Comparison of ENCODE assay signal across 8 mouse cellular contexts in the genomic region with DNA sequence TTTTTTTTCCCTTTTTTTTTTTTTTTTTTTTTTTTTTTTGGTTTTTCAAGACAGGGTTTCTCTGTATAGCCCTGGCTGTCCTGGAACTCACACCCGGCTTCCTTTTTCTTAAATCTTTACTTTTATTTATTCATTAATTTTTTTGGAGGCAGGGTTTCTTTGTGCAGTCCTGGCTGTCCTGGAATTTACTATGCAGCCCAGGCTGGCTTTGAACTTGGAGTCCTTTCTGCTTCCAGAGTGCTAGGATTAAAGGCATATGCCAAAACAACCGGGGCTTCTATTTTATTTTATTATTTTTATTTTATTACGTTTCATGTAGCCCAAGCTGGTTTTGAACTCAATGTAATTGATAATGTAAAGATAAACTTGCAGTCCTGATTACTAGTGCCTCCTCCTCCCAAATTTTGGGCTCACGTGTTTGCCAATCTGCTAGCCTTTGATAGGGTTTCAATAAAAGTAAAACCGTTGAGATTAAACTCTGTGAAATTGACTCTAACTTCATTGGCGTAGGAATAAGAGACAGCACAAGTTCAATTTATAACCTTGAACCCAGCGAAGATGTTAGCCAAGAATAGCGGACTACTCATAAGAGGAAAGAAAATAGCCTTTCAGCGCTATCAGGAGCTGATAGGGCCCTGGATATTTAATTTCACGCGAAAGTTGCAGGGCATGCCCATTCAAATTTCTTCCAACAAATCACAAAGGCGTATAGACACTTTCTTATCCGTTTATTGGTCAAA. TPM values are rescaled to one million over a fixed set of nuclear protein-coding genes. Genes with fewer than 3 reads are reported as not detected.
DNase-seq lines count a peak whose midpoint lies in the region; ATAC-seq and TF ChIP-seq lines count a peak whose summit lies in the region.

No protein-coding gene starts in this region.

- peak overlapping the region; percentile 70 for H3K27ac ChIP-seq in heart, embryonic 15.5 days
- no peak overlapping the region for H3K27ac ChIP-seq in cortical plate, adult 2 months (ENCODE audit: insufficient read depth, low read length)
- H3K27ac ChIP-seq in hindbrain, embryonic 15.5 days (replicated peaks): no peak overlapping the region
- H3K27ac ChIP-seq in midbrain, embryonic 13.5 days: no peak overlapping the region

- no peak for TF ChIP-seq CTCF in cortical plate, adult 2 months (IDR thresholded peaks at IDR 0.05; ENCODE audit: extremely low read depth, insufficient read depth, low read length)

- H3K4me2 ChIP-seq in heart, embryonic 15.5 days: peak overlapping the region; percentile 62
- H3K4me2 ChIP-seq in hindbrain, embryonic 15.5 days: peak overlapping the region; percentile 52
- H3K4me2 ChIP-seq in midbrain, embryonic 13.5 days (replicated peaks): peak overlapping the region; percentile 50

- DNase-seq in heart, adult 9 months (ENCODE audit: low spot score in 2 of 2): no peak
- DNase-seq in layer of hippocampus, postnatal 14 days (ENCODE audit: low spot score in 2 of 2): no peak
- no peak for DNase-seq in cerebellum, adult 8-10 months
- no peak for DNase-seq in layer of hippocampus, postnatal 25 days (ENCODE audit: extremely low spot score in 1 of 2, low spot score in 1 of 2)

- H3K36me3 ChIP-seq in heart, embryonic 15.5 days: peaks cover 20% of the 10 kb centered on the region
- peaks cover 10% of the 10 kb centered on the region; the same call in 1 of the 2 replicates for H3K36me3 ChIP-seq in hindbrain, embryonic 15.5 days
- H3K36me3 ChIP-seq in midbrain, embryonic 13.5 days: peaks cover 18% of the 10 kb centered on the region

- ATAC-seq in heart, embryonic 15.5 days (replicated peaks; ENCODE audit: insufficient number of reproducible peaks, insufficient read depth, low FRiP score, low read depth): no peak
- ATAC-seq in hindbrain, embryonic 15.5 days (ENCODE audit: low FRiP score, low read depth): no peak
- ATAC-seq in midbrain, embryonic 13.5 days: no peak

- H3K9ac ChIP-seq in heart, embryonic 15.5 days: no peak overlapping the region
- H3K9ac ChIP-seq in hindbrain, embryonic 15.5 days: no peak overlapping the region
- no peak overlapping the region for H3K9ac ChIP-seq in midbrain, embryonic 13.5 days (replicated peaks)

- WGBS in heart, embryonic 15.5 days: 13% methylated on average over 13 of the region's 13 CpGs
- WGBS in hindbrain, embryonic 15.5 days: 13% methylated on average over 13 of the region's 13 CpGs
- 12% methylated on average over 13 of the region's 13 CpGs for WGBS in midbrain, embryonic 13.5 days

- no peaks in the 10 kb centered on the region for H3K27me3 ChIP-seq in heart, embryonic 15.5 days
- H3K27me3 ChIP-seq in hindbrain, embryonic 15.5 days: no peaks in the 10 kb centered on the region
- no peaks in the 10 kb centered on the region for H3K27me3 ChIP-seq in midbrain, embryonic 13.5 days

- TF ChIP-seq POLR2A in cortical plate, adult 2 months (IDR thresholded peaks at IDR 0.05; ENCODE audit: extremely low read depth, insufficient read depth, low read length): no peak

- H3K4me3 ChIP-seq in heart, embryonic 15.5 days: peak overlapping the region; percentile 74
- peak overlapping the region; percentile 61; the same call in 1 of the 2 replicates for H3K4me3 ChIP-seq in cortical plate, adult 2 months (ENCODE audit: insufficient read depth, low read length)
- peak overlapping the region; percentile 98 for H3K4me3 ChIP-seq in hindbrain, embryonic 15.5 days
- H3K4me3 ChIP-seq in midbrain, embryonic 13.5 days (replicated peaks): peak overlapping the region; percentile 31

- no peaks in the 10 kb centered on the region for H3K9me3 ChIP-seq in heart, embryonic 15.5 days (replicated peaks)
- no peaks in the 10 kb centered on the region for H3K9me3 ChIP-seq in hindbrain, embryonic 15.5 days
- no peaks in the 10 kb centered on the region for H3K9me3 ChIP-seq in midbrain, embryonic 13.5 days

- peaks cover 17% of the 10 kb centered on the region for H3K4me1 ChIP-seq in heart, embryonic 15.5 days (replicated peaks)
- peaks cover 2% of the 10 kb centered on the region; the same call in 1 of the 2 replicates for H3K4me1 ChIP-seq in cortical plate, adult 2 months (ENCODE audit: control insufficient read depth, insufficient read depth, low read length)
- H3K4me1 ChIP-seq in hindbrain, embryonic 15.5 days (replicated peaks): peaks cover 29% of the 10 kb centered on the region
- H3K4me1 ChIP-seq in midbrain, embryonic 13.5 days (replicated peaks): peaks cover 28% of the 10 kb centered on the region

RNA-seq across cellular contexts. Expression of gene Sfpq, which starts 0.5 kb away (rescaled TPM):
- 42.1 and 43.2 TPM in 2 replicates for polyA plus RNA-seq in heart, embryonic 15.5 days (2015; fragmentation: Nextera tagmentation; extraction: Ambion mirVana)
- polyA plus RNA-seq in cortical plate, adult 2 months (2012; rRNA removed): 111 and 114 TPM in 2 replicates
- 64.1 and 73.2 TPM in 2 replicates for polyA plus RNA-seq in hindbrain, embryonic 15.5 days (2015; fragmentation: Nextera tagmentation; extraction: Ambion mirVana)
- polyA plus RNA-seq in midbrain, embryonic 13.5 days (2015; fragmentation: Nextera tagmentation; extraction: Ambion mirVana): 98.6 and 102 TPM in 2 replicates
- total RNA-seq in layer of hippocampus, postnatal 14 days (2021): 100 to 1,000 TPM; 303 to 304 TPM
- total RNA-seq in layer of hippocampus, postnatal 25 days (2021): 100 to 1,000 TPM; 235 to 287 TPM

RNA-seq across cellular contexts. Expression of gene Zmym1, which starts 40.4 kb away (rescaled TPM):
- 9.1 and 13.0 TPM in 2 replicates for polyA plus RNA-seq in heart, embryonic 15.5 days (2015; fragmentation: Nextera tagmentation; extraction: Ambion mirVana)
- 7.7 and 9.0 TPM in 2 replicates for polyA plus RNA-seq in cortical plate, adult 2 months (2012; rRNA removed)
- polyA plus RNA-seq in hindbrain, embryonic 15.5 days (2015; fragmentation: Nextera tagmentation; extraction: Ambion mirVana): 26.0 and 26.3 TPM in 2 replicates
- 22.6 and 22.8 TPM in 2 replicates for polyA plus RNA-seq in midbrain, embryonic 13.5 days (2015; fragmentation: Nextera tagmentation; extraction: Ambion mirVana)
- 10 to 100 TPM; 10.3 to 10.6 TPM for total RNA-seq in layer of hippocampus, postnatal 14 days (2021)
- 10 to 100 TPM; 12.5 to 13.4 TPM for total RNA-seq in layer of hippocampus, postnatal 25 days (2021)

RNA-seq across cellular contexts. Expression of gene Zmym4, which starts 52.6 kb away (rescaled TPM):
- 12.0 and 12.4 TPM in 2 replicates for polyA plus RNA-seq in heart, embryonic 15.5 days (2015; fragmentation: Nextera tagmentation; extraction: Ambion mirVana)
- polyA plus RNA-seq in cortical plate, adult 2 months (2012; rRNA removed): 22.2 and 22.4 TPM in 2 replicates
- polyA plus RNA-seq in hindbrain, embryonic 15.5 days (2015; fragmentation: Nextera tagmentation; extraction: Ambion mirVana): 25.4 and 26.1 TPM in 2 replicates
- 31.0 and 37.5 TPM in 2 replicates for polyA plus RNA-seq in midbrain, embryonic 13.5 days (2015; fragmentation: Nextera tagmentation; extraction: Ambion mirVana)
- total RNA-seq in layer of hippocampus, postnatal 14 days (2021): 10 to 100 TPM; 46.0 to 49.0 TPM
- total RNA-seq in layer of hippocampus, postnatal 25 days (2021): 10 to 100 TPM; 44.1 to 45.5 TPM

RNA-seq across cellular contexts. Expression of gene Zmym6, which starts 56.6 kb away (rescaled TPM):
- 11.2 and 12.9 TPM in 2 replicates for polyA plus RNA-seq in heart, embryonic 15.5 days (2015; fragmentation: Nextera tagmentation; extraction: Ambion mirVana)
- 40.3 and 48.0 TPM in 2 replicates for polyA plus RNA-seq in cortical plate, adult 2 months (2012; rRNA removed)
- polyA plus RNA-seq in hindbrain, embryonic 15.5 days (2015; fragmentation: Nextera tagmentation; extraction: Ambion mirVana): 30.3 and 36.7 TPM in 2 replicates
- polyA plus RNA-seq in midbrain, embryonic 13.5 days (2015; fragmentation: Nextera tagmentation; extraction: Ambion mirVana): 33.9 and 34.5 TPM in 2 replicates
- total RNA-seq in layer of hippocampus, postnatal 14 days (2021): 10 to 100 TPM; 31.0 to 31.6 TPM
- 10 to 100 TPM; 29.8 to 44.2 TPM for total RNA-seq in layer of hippocampus, postnatal 25 days (2021)

Comparison
In these comparisons a context has a peak if more than half of its experiments do, and no peak if none do; other contexts are left out.
1. H3K4me3 ChIP-seq: peak in every context shown above with its lines; median percentile 98 in hindbrain, embryonic 15.5 days; 74 in heart, embryonic 15.5 days; 61 in cortical plate, adult 2 months; 31 in midbrain, embryonic 13.5 days.